8 mouse cellular contexts compared by ENCODE assay signal in genomic region chr11:50236540-50236936, GRCm38 (mm10). TPM values are rescaled to one million over a fixed set of nuclear protein-coding genes. Genes with fewer than 3 reads are reported as not detected.
DNase-seq lines count a peak whose midpoint lies in the region; ATAC-seq lines count a peak whose summit lies in the region.

No protein-coding gene starts in this region.

- no peak overlapping the region for H3K27ac ChIP-seq in intestine, embryonic 15.5 days
- no peak overlapping the region for H3K27ac ChIP-seq in limb, embryonic 12.5 days
- 0 out of 2 replicates have a peak overlapping the region, but pooled peaks have one; percentile 4 for H3K27ac ChIP-seq in midbrain, embryonic 13.5 days

- H3K27me3 ChIP-seq in intestine, embryonic 15.5 days (replicated peaks): 0 out of 2 replicates have a peak, but pooled peaks cover 10% of the 10 kb centered on the region
- H3K27me3 ChIP-seq in limb, embryonic 12.5 days: peaks cover 48% of the 10 kb centered on the region
- peaks cover 44% of the 10 kb centered on the region for H3K27me3 ChIP-seq in midbrain, embryonic 13.5 days

- no peaks in the 10 kb centered on the region for H3K9me3 ChIP-seq in intestine, embryonic 15.5 days
- H3K9me3 ChIP-seq in limb, embryonic 12.5 days: no peaks in the 10 kb centered on the region
- H3K9me3 ChIP-seq in midbrain, embryonic 13.5 days: no peaks in the 10 kb centered on the region

- H3K4me1 ChIP-seq in intestine, embryonic 15.5 days (replicated peaks): peaks cover 15% of the 10 kb centered on the region
- H3K4me1 ChIP-seq in limb, embryonic 12.5 days (replicated peaks): peaks cover 12% of the 10 kb centered on the region; the same call in 1 of the 2 replicates
- H3K4me1 ChIP-seq in midbrain, embryonic 13.5 days (replicated peaks): peaks cover 20% of the 10 kb centered on the region

- H3K4me2 ChIP-seq in intestine, embryonic 15.5 days (replicated peaks): peak overlapping the region; percentile 95
- H3K4me2 ChIP-seq in limb, embryonic 12.5 days: peak overlapping the region; percentile 82
- H3K4me2 ChIP-seq in midbrain, embryonic 13.5 days (replicated peaks): peak overlapping the region; percentile 94

- ATAC-seq in intestine, embryonic 15.5 days: peak; percentile 95
- peak; percentile 84 for ATAC-seq in limb, embryonic 12.5 days (ENCODE audit: insufficient number of reproducible peaks, insufficient read depth, low FRiP score, low TSS enrichment, low read depth)
- ATAC-seq in midbrain, embryonic 13.5 days: peak; percentile 84

- DNase-seq in adrenal gland, postnatal 10 days: peak; percentile 94
- peak; percentile 81 for DNase-seq in embryo, embryonic 11.5 days (ENCODE audit: low read depth, low spot score)
- peak; percentile 75 to 88 for DNase-seq in gastrocnemius, postnatal 36 days
- DNase-seq in skeletal muscle tissue, adult 2 months (ENCODE audit: low read depth, low spot score): peak; percentile 90
- peak; percentile 96 for DNase-seq in yolk sac, embryonic 10.5 days (ENCODE audit: low spot score)

- 1% methylated on average over 27 of the region's 27 CpGs for WGBS in intestine, embryonic 15.5 days
- whole genome bisulfite sequencing in limb, embryonic 12.5 days: under 1% methylated on average over 27 of the region's 27 CpGs
- WGBS in midbrain, embryonic 13.5 days: under 1% methylated on average over 26 of the region's 27 CpGs

- peaks cover 34% of the 10 kb centered on the region for H3K36me3 ChIP-seq in intestine, embryonic 15.5 days
- H3K36me3 ChIP-seq in limb, embryonic 12.5 days: peaks cover 36% of the 10 kb centered on the region
- peaks cover 37% of the 10 kb centered on the region for H3K36me3 ChIP-seq in midbrain, embryonic 13.5 days

- peak overlapping the region; percentile 57 for H3K9ac ChIP-seq in intestine, embryonic 15.5 days
- peak overlapping the region; percentile 62 for H3K9ac ChIP-seq in limb, embryonic 12.5 days (replicated peaks)
- peak overlapping the region; percentile 56 for H3K9ac ChIP-seq in midbrain, embryonic 13.5 days (replicated peaks)

- intact Hi-C loops in gastrocnemius, postnatal 36 days (cut with DNase I): loop anchor here (2.0 to 5.0 kb wide), 2 partner anchors 56 to 126 kb away; partner anchors contain the start of gene Maml1

- peak overlapping the region; percentile 58 for H3K4me3 ChIP-seq in intestine, embryonic 15.5 days (replicated peaks)
- peak overlapping the region; percentile 52 for H3K4me3 ChIP-seq in limb, embryonic 12.5 days (replicated peaks)
- peak overlapping the region; percentile 61 for H3K4me3 ChIP-seq in midbrain, embryonic 13.5 days (replicated peaks)

RNA-seq across cellular contexts. Expression of gene Ltc4s, which starts 1.9 kb away (rescaled TPM):
- total RNA-seq in adrenal gland, postnatal 10 days (2021): 10 to 100 TPM; 10.1 to 12.6 TPM
- total RNA-seq in gastrocnemius, postnatal 36 days (2021): 1 to 10 TPM; 1.4 to 1.9 TPM
- polyA plus RNA-seq in intestine, embryonic 15.5 days (2015; fragmentation: Nextera tagmentation; extraction: Ambion mirVana): 3.9 and 4.2 TPM in 2 replicates
- polyA plus RNA-seq in limb, embryonic 12.5 days (2016; fragmentation: Nextera tagmentation; extraction: Ambion mirVana): 0.47 and 1.0 TPM in 2 replicates
- polyA plus RNA-seq in midbrain, embryonic 13.5 days (2015; fragmentation: Nextera tagmentation; extraction: Ambion mirVana): 0.89 and 1.2 TPM in 2 replicates

RNA-seq across cellular contexts. Expression of gene Mgat4b, which starts 25.8 kb away (rescaled TPM):
- 100 to 1,000 TPM; 118 to 141 TPM for total RNA-seq in adrenal gland, postnatal 10 days (2021)
- 10 to 100 TPM; 35.7 to 35.8 TPM for total RNA-seq in gastrocnemius, postnatal 36 days (2021)
- 29.5 and 31.5 TPM in 2 replicates for polyA plus RNA-seq in intestine, embryonic 15.5 days (2015; fragmentation: Nextera tagmentation; extraction: Ambion mirVana)
- 31.2 and 35.2 TPM in 2 replicates for polyA plus RNA-seq in limb, embryonic 12.5 days (2016; fragmentation: Nextera tagmentation; extraction: Ambion mirVana)
- 18.0 and 30.1 TPM in 2 replicates for polyA plus RNA-seq in midbrain, embryonic 13.5 days (2015; fragmentation: Nextera tagmentation; extraction: Ambion mirVana)

RNA-seq across cellular contexts. Expression of gene Sqstm1, which starts 25.9 kb away (rescaled TPM):
- total RNA-seq in adrenal gland, postnatal 10 days (2021): 100 to 1,000 TPM; 321 to 332 TPM
- total RNA-seq in gastrocnemius, postnatal 36 days (2021): 100 to 1,000 TPM; 421 to 471 TPM
- 189 and 205 TPM in 2 replicates for polyA plus RNA-seq in intestine, embryonic 15.5 days (2015; fragmentation: Nextera tagmentation; extraction: Ambion mirVana)
- 165 and 167 TPM in 2 replicates for polyA plus RNA-seq in limb, embryonic 12.5 days (2016; fragmentation: Nextera tagmentation; extraction: Ambion mirVana)
- polyA plus RNA-seq in midbrain, embryonic 13.5 days (2015; fragmentation: Nextera tagmentation; extraction: Ambion mirVana): 271 and 280 TPM in 2 replicates

RNA-seq across cellular contexts. Expression of gene Maml1, which starts 55.6 kb away (rescaled TPM):
- total RNA-seq in adrenal gland, postnatal 10 days (2021): 10 to 100 TPM; 24.4 to 25.2 TPM
- 1 to 10 TPM; 4.8 to 6.3 TPM for total RNA-seq in gastrocnemius, postnatal 36 days (2021)
- polyA plus RNA-seq in intestine, embryonic 15.5 days (2015; fragmentation: Nextera tagmentation; extraction: Ambion mirVana): 4.1 and 4.3 TPM in 2 replicates
- polyA plus RNA-seq in limb, embryonic 12.5 days (2016; fragmentation: Nextera tagmentation; extraction: Ambion mirVana): 9.0 and 10.4 TPM in 2 replicates
- 4.6 and 4.7 TPM in 2 replicates for polyA plus RNA-seq in midbrain, embryonic 13.5 days (2015; fragmentation: Nextera tagmentation; extraction: Ambion mirVana)
